Mouse (Mus musculus): ENCODE measurements around the gene Ap3d1.

The Ap3d1 gene

GRCm38 (mm10) chr10:80756967-80757366 lies 14.9 kb upstream of the Ap3d1 start:
- no peak for DNase-seq

GRCm38 (mm10) chr10:80756509-80756908 lies 14.4 kb upstream of the Ap3d1 start:
- no peak for DNase-seq

- no peak for DNase-seq
Observed at GRCm38 (mm10) chr10:80756099-80756498, 14.0 kb upstream of the Ap3d1 start.

- DNase-seq = no peak
Observed at GRCm38 (mm10) chr10:80755291-80756015, 13.4 kb upstream of the Ap3d1 start.

- peak; percentile 97 for DNase-seq
Observed at GRCm38 (mm10) chr10:80754594-80755290, 12.7 kb upstream of the Ap3d1 start, which contains the start of gene Dot1l. Gene Dot1l (plus strand): TSS chr10:80755206.

- DNase-seq = peak; percentile 75 to 85
Observed at GRCm38 (mm10) chr10:80752079-80752625, 10.1 kb upstream of the Ap3d1 start.

GRCm38 (mm10) chr10:80751188-80751832 lies 9.2 kb upstream of the Ap3d1 start:
- peak; percentile 84 to 87 for DNase-seq

GRCm38 (mm10) chr10:80748609-80749008 lies 6.5 kb upstream of the Ap3d1 start:
- peak; percentile 27 to 54 for DNase-seq

GRCm38 (mm10) chr10:80747410-80747809 lies 5.3 kb upstream of the Ap3d1 start:
- peak; percentile 69 to 76 for DNase-seq

- peak; percentile 79 to 83 for DNase-seq
Observed at GRCm38 (mm10) chr10:80744262-80744661, 2.2 kb upstream of the Ap3d1 start.

GRCm38 (mm10) chr10:80741634-80742179 lies 357 bp downstream of the Ap3d1 start:
- peak in 1 of 2 experiments; percentile 18 for DNase-seq

- DNase-seq = peak in 1 of 2 experiments; percentile 19
Observed at GRCm38 (mm10) chr10:80741146-80741545, 918 bp downstream of the Ap3d1 start.

GRCm38 (mm10) chr10:80738657-80739056 lies 3.4 kb downstream of the Ap3d1 start:
- no peak for DNase-seq

GRCm38 (mm10) chr10:80736731-80737130 lies 5.3 kb downstream of the Ap3d1 start:
- no peak for DNase-seq

- no peak for DNase-seq
Observed at GRCm38 (mm10) chr10:80732611-80733101, 9.4 kb downstream of the Ap3d1 start.

GRCm38 (mm10) chr10:80727369-80728127 lies 14.5 kb downstream of the Ap3d1 start:
- DNase-seq = peak; percentile 40 to 51

GRCm38 (mm10) chr10:80717281-80717680 lies 24.8 kb downstream of the Ap3d1 start:
- no peak for DNase-seq

GRCm38 (mm10) chr10:80710834-80711233 lies 31.2 kb downstream of the Ap3d1 start:
- DNase-seq = no peak

GRCm38 (mm10) chr10:80705479-80705878 lies 36.6 kb downstream of the Ap3d1 start:
- DNase-seq = no peak

GRCm38 (mm10) chr10:80705033-80705432 lies 37.0 kb downstream of the Ap3d1 start:
- DNase-seq = no peak

- no peak for DNase-seq
Observed at GRCm38 (mm10) chr10:80704418-80704817, 37.6 kb downstream of the Ap3d1 start.

- DNase-seq = no peak
Observed at GRCm38 (mm10) chr10:80703643-80704042, 38.4 kb downstream of the Ap3d1 start.

All from lung, adult 18-20 months (tissue).